12 mouse cellular contexts compared by ENCODE assay signal in the genomic region with DNA sequence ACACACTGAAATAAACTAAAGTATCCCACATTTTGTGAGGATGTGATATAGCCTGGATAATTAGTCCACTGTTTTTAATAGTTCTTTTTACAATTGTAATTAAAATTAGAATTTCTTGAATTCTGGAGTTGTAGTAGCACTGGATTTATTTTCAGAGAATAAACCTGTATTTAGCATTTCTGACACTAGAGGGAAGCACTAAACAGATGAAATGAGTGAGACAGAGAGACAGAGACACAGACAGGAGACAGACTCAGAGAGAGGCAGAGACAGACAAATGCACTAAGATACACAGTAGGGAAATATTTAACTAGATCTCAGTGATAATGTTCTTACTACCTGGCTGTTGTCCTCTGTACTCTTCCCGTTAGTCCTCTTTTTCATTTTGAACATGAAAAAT.
A peak's percentile ranks its signal among the peaks of the same experiment; 100 is the strongest.
DNase-seq lines count a peak whose midpoint lies in the region; ATAC-seq and TF ChIP-seq lines count a peak whose summit lies in the region.
"Had no signal": no experiment of that assay in that cellular context is flagged by ENCODE, and none has a peak within 500 bp of the region (broad histone marks: within the 10 kb centered on the region; RNA-seq: fewer than 3 reads in every experiment).

No protein-coding gene starts in this region.

- TF ChIP-seq POLR2A in cortical plate, adult 2 months (IDR thresholded peaks at IDR 0.05; ENCODE audit: extremely low read depth, insufficient read depth, low read length), result no peak

- no peak overlapping the region for H3K4me2 ChIP-seq in hindbrain, embryonic 14.5 days (replicated peaks)
- no peak overlapping the region for H3K4me2 ChIP-seq in hindbrain, embryonic 16.5 days (ENCODE audit: low read length)
- H3K4me2 ChIP-seq: forebrain, embryonic 15.5 days; heart, embryonic 15.5 days; liver, embryonic 15.5 days had no signal

- H3K27me3 ChIP-seq in hindbrain, embryonic 14.5 days (ENCODE audit: control insufficient read depth, insufficient read depth, low read length), result no peaks in the 10 kb centered on the region
- no peaks in the 10 kb centered on the region for H3K27me3 ChIP-seq in hindbrain, embryonic 16.5 days (replicated peaks; ENCODE audit: control insufficient read depth, insufficient read depth, low read length)
- H3K27me3 ChIP-seq: forebrain, embryonic 15.5 days; heart, embryonic 15.5 days; liver, embryonic 15.5 days had no signal

- DNase-seq in hindbrain, embryonic 14.5 days (ENCODE audit: low spot score), result peak; percentile 74
- peak; percentile 5 for DNase-seq in thymus, postnatal 0 days (ENCODE audit: low spot score)
- no peak for DNase-seq in thymus, postnatal 25 days
- no peak for DNase-seq in thymus, postnatal 4 days
- DNase-seq in thymus, postnatal 10 days (ENCODE audit: low spot score in 2 of 2), result no peak
- no peak for DNase-seq in heart, postnatal 25 days (ENCODE audit: low spot score)
- DNase-seq: cerebellum, adult 2 months had no signal

- WGBS in hindbrain, embryonic 14.5 days, result 95% methylated on average over 1 of the region's 1 CpGs
- WGBS in hindbrain, embryonic 16.5 days, result 95% methylated on average over 1 of the region's 1 CpGs

- TF ChIP-seq CTCF in cortical plate, adult 2 months (IDR thresholded peaks at IDR 0.05; ENCODE audit: extremely low read depth, insufficient read depth, low read length), result peak; percentile 29; the same call in 1 of the 2 replicates

- H3K9me3 ChIP-seq in hindbrain, embryonic 14.5 days (ENCODE audit: control insufficient read depth, low read length), result no peaks in the 10 kb centered on the region
- no peaks in the 10 kb centered on the region for H3K9me3 ChIP-seq in hindbrain, embryonic 16.5 days (ENCODE audit: control insufficient read depth, low read length)
- H3K9me3 ChIP-seq: forebrain, embryonic 15.5 days; heart, embryonic 15.5 days; liver, embryonic 15.5 days had no signal

- H3K4me1 ChIP-seq in hindbrain, embryonic 14.5 days (replicated peaks; ENCODE audit: control insufficient read depth, insufficient read depth, low read length), result no peaks in the 10 kb centered on the region
- no peaks in the 10 kb centered on the region for H3K4me1 ChIP-seq in hindbrain, embryonic 16.5 days (ENCODE audit: control insufficient read depth, insufficient read depth, low read depth, low read length)
- H3K4me1 ChIP-seq in cortical plate, adult 2 months (ENCODE audit: control insufficient read depth, insufficient read depth, low read length), result no peaks in the 10 kb centered on the region
- H3K4me1 ChIP-seq: forebrain, embryonic 15.5 days; heart, embryonic 15.5 days; liver, embryonic 15.5 days had no signal

- H3K4me3 ChIP-seq in hindbrain, embryonic 14.5 days (replicated peaks; ENCODE audit: low read length), result no peak overlapping the region
- H3K4me3 ChIP-seq in hindbrain, embryonic 16.5 days (ENCODE audit: low read length), result no peak overlapping the region
- H3K4me3 ChIP-seq in cortical plate, adult 2 months (ENCODE audit: insufficient read depth, low read length), result no peak overlapping the region
- H3K4me3 ChIP-seq: forebrain, embryonic 15.5 days; heart, embryonic 15.5 days; liver, embryonic 15.5 days had no signal

- H3K36me3 ChIP-seq in hindbrain, embryonic 14.5 days (replicated peaks; ENCODE audit: control insufficient read depth, insufficient read depth), result no peaks in the 10 kb centered on the region
- no peaks in the 10 kb centered on the region for H3K36me3 ChIP-seq in hindbrain, embryonic 16.5 days (ENCODE audit: control insufficient read depth, insufficient read depth, low read length)
- H3K36me3 ChIP-seq: forebrain, embryonic 15.5 days; heart, embryonic 15.5 days; liver, embryonic 15.5 days had no signal

- H3K9ac ChIP-seq in hindbrain, embryonic 14.5 days, result no peak overlapping the region
- H3K9ac ChIP-seq in hindbrain, embryonic 16.5 days (ENCODE audit: low read depth, low read length), result no peak overlapping the region
- H3K9ac ChIP-seq: forebrain, embryonic 15.5 days; heart, embryonic 15.5 days; liver, embryonic 15.5 days had no signal

- no peak for ATAC-seq in hindbrain, embryonic 14.5 days (ENCODE audit: low FRiP score)
- ATAC-seq in hindbrain, embryonic 16.5 days, result no peak
- ATAC-seq: forebrain, embryonic 15.5 days had no signal

- H3K27ac ChIP-seq in hindbrain, embryonic 14.5 days, result no peak overlapping the region
- H3K27ac ChIP-seq in hindbrain, embryonic 16.5 days (ENCODE audit: low read depth, low read length), result no peak overlapping the region
- H3K27ac ChIP-seq in cortical plate, adult 2 months (ENCODE audit: insufficient read depth, low read length), result no peak overlapping the region
- H3K27ac ChIP-seq: forebrain, embryonic 15.5 days; heart, embryonic 15.5 days; liver, embryonic 15.5 days had no signal

- intact Hi-C loops in heart, postnatal 25 days (cut with DNase I), result no loop called here

Comparison
In these comparisons a context has a peak if more than half of its experiments do, and no peak if none do; other contexts are left out.
1. DNase-seq: peak in hindbrain, embryonic 14.5 days (single experiment) and thymus, postnatal 0 days (single experiment); none in thymus, postnatal 25 days (single experiment), thymus, postnatal 4 days (single experiment), thymus, postnatal 10 days (0 of 2) and heart, postnatal 25 days (single experiment).